Mouse (Mus musculus): ENCODE measurements around the gene Itm2c. TPM values are rescaled to one million over a fixed set of nuclear protein-coding genes. Genes with fewer than 3 reads are reported as not detected.

Itm2c gene
- polyA plus RNA-seq, 1 experiment from 2014 or later = 188 TPM

- Histone ChIP-seq H3K9me3 (replicated peaks) (no peaks in the 10 kb centered on the region), H3K27ac (no peak overlapping the region), H3K27me3 (ENCODE audit: low read depth, poor library complexity, severe bottlenecking) (no peaks in the 10 kb centered on the region), H3K4me3 (no peak overlapping the region), H3K36me3 (no peaks in the 10 kb centered on the region), H3K4me1 (no peaks in the 10 kb centered on the region)
- 52% methylated on average over 9 of the region's 9 CpGs for WGBS
- DNase-seq (ENCODE audit: low spot score) = no peak
Measured at GRCm38 (mm10) chr1:85957942-85958619, 64.0 kb downstream of the Itm2c start.

Other genes starting within 250 kb of the Itm2c start
- gene Sp100, start 244.3 kb upstream of the Itm2c start, polyA plus RNA-seq (2016; fragmentation: Nextera tagmentation; extraction: Ambion mirVana) = 0.24 and 0.29 TPM in 2 replicates
- 0.48 and 0.74 TPM in 2 replicates for gene A630001G21Rik, start 115.6 kb upstream of the Itm2c start, polyA plus RNA-seq (2016; fragmentation: Nextera tagmentation; extraction: Ambion mirVana)
- gene Cab39, start 100.8 kb upstream of the Itm2c start, polyA plus RNA-seq (2016; fragmentation: Nextera tagmentation; extraction: Ambion mirVana) = 28.1 and 33.5 TPM in 2 replicates
- gene 4933407L21Rik, start 34.2 kb downstream of the Itm2c start, polyA plus RNA-seq (2016; fragmentation: Nextera tagmentation; extraction: Ambion mirVana) = 0.13 TPM in 1 of 2 replicates, not detected in the other
- not detected in 2 replicates for gene Gpr55, start 66.7 kb downstream of the Itm2c start, polyA plus RNA-seq (2016; fragmentation: Nextera tagmentation; extraction: Ambion mirVana)
- not detected in 2 replicates for gene Spata3, start 122.5 kb downstream of the Itm2c start, polyA plus RNA-seq (2016; fragmentation: Nextera tagmentation; extraction: Ambion mirVana)
- gene 2810459M11Rik, start 151.6 kb downstream of the Itm2c start, polyA plus RNA-seq (2016; fragmentation: Nextera tagmentation; extraction: Ambion mirVana) = 0.19 and 0.28 TPM in 2 replicates
- 220 and 233 TPM in 2 replicates for gene Psmd1, start 170.1 kb downstream of the Itm2c start, polyA plus RNA-seq (2016; fragmentation: Nextera tagmentation; extraction: Ambion mirVana)
- 0.28 and 0.50 TPM in 2 replicates for gene Htr2b, start 217.7 kb downstream of the Itm2c start, polyA plus RNA-seq (2016; fragmentation: Nextera tagmentation; extraction: Ambion mirVana)
- gene Gm21972, start 239.4 kb downstream of the Itm2c start, polyA plus RNA-seq (2016; fragmentation: Nextera tagmentation; extraction: Ambion mirVana) = not detected in 2 replicates

All from limb, embryonic 10.5 days (tissue).